In the genomic region with DNA sequence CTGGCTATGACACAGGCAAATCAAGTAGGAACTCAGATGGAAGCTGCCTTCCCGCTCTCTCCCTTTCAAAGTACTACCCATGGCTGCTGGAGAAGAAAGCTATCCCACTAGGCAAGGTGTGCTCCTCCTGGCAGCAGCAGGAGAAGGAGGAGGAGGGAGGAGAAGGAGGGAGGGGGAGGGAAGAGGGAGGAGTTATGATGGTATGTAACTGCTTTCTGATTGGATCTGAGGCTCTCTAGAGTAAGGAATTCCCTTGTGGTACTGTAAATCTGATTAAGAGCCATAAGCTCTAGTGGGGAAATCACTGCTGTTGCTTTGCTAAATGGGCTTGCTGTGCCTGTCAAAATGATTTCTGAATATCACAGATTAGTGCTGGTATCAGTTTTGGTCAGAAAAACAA, we compare ENCODE assay signal across 12 mouse cellular contexts.
"Had no signal": no experiment of that assay in that cellular context is flagged by ENCODE, and none has a peak within 500 bp of the region (broad histone marks: within the 10 kb centered on the region; RNA-seq: fewer than 3 reads in every experiment).

No protein-coding gene starts in this region.

- DNase-seq: left cerebral cortex, postnatal 4 days; liver; liver, embryonic 13.5 days; liver, postnatal 0 days; lung, adult 18-20 months; lung, adult 2 months; lung, embryonic 14.5 days; lung, postnatal 10 days; lung, postnatal 14 days; lung, postnatal 36 days; lung, postnatal 4 days; midbrain, embryonic 14.5 days had no signal
